Mouse (Mus musculus): Measurements from ENCODE around the gene L3mbtl4.

L3mbtl4 gene

DNA sequence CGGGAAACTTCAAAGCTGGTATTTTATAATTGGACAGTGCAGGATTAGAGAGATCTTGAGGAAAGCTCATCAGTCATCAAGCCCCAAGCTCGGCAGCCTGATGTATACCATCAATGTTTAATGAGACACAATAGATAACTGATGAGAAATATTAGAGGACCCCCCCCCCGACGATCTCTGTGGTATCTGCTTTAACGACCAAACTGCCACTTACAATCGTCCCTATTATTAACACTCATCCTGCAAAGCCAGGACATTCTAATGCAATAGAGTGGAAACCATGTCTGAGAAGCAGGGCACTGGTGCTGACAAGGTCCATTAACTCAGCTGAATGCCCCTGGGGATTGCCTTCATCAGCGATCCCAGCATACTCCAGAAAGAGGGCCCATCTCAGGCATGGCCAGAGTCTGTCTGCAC, 398.5 kb downstream of the L3mbtl4 start:
- DNase-seq: no peak

DNA sequence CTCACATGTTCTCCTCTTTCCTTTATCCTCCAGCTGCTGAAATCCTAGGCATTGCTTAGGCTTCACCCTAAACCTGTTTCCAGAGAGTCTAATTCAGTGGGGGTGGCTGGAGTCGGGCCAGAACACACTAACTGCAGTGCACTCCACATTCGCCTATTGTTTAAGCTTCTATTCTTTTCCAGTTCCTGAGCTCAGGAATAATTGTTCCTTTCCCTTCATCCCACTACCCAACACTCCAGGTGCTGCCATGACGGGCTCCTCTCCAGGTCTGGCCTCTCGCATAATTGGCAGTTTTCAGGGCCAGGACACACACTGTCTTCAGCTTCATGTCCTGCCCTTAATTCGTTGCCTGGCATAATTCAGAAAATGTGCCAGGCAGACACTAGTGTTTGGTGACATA, 437.1 kb downstream of the L3mbtl4 start:
- DNase-seq: no peak

DNA sequence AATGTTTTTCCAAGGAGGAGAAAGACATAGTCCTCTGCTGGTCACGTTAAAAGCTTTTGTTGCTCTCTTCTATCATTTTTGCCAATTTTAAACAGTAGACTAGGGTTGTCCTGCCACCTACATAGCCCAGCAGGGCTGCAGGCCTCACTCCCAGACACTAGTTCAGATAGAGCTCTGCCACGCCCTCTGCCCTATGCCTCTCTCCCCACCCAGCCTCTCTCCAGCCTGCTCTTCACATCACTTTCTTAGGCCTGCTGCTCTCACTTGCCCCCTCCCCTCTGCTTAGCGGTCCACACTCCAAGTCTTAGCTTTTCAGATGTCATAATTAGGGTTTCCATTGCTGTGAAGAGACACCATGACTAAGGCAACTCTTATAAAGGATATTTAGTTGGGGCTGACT, 437.8 kb downstream of the L3mbtl4 start:
- no peak for DNase-seq

DNA sequence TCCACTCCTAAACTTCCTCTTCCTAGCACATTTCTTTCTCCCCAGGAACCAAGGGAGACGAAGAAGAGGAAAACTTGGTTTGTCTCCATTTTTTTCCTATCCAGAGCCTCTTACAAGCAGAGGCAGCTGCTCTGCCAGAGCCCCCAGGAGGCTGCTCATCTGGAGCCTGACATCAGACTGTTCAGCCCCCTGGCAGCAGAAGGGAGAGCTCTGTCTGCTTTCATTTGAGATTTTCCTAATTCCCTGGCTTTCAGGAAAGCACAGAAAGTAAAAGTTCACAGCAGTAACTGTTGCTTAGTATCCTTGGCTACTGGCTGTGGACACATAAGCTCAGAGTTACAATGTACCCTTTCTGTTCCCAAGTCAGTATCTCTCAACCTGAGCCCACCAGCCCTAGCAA, 474.7 kb downstream of the L3mbtl4 start:
- DNase-seq: no peak

DNA sequence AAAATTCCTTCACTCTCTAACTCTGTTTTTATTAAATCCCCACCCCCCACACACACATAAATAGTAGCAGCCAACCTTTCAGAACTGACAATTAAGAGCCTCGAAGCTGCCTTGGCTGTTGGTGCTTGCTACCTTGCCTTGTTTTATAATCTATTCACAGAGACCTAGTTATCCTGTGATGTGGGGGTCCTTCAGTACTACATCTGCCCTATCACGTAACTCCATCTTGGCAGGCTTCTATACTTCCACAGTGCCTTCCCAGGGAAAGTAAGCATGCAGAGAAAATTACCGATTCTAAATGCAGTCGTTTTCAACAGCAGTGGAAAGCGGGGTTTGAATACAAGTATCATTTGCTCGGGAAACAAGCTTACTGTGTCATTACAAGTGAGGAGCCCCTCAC, 476.9 kb downstream of the L3mbtl4 start:
- no peak for DNase-seq

DNA sequence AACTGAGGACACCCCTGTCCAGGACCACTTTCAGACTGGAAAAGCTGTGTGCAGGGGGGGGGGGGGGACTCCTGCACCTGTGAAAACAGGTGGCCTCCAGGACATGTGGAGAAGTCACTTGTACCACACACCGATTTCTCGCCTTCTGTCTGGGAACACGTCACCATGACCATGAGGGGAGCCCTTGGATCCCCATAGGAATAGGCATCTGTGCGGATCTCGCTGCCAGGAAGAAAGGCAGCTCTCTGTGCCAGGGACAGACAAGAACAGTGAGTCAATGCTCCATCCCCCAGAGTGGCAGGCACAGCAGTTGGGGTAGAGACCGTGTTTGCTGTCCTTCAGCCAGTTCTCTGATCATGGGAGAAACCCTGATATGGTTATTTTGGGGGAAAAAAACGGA, 479.5 kb downstream of the L3mbtl4 start:
- peak; percentile 56 for DNase-seq

DNA sequence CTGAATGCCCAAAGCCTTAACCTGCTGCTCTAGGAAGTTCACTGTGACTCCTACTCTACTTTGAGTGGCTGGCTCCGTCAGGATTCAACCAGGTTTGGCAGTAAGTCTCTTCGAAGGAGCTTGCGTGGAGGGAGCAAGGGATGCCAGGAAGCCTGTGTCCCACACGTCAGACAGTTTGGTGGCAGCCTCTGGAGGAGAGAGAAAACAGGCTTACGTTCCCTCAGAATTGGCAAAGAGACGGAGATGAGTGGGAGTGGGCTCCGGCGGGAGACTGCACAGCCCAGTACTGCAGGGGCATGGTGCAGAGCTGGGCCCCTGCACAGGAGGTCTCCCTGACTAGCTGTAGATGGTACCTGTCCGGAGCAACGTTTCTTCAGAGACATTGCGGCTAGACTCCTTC, 481.2 kb downstream of the L3mbtl4 start:
- DNase-seq: no peak

DNA sequence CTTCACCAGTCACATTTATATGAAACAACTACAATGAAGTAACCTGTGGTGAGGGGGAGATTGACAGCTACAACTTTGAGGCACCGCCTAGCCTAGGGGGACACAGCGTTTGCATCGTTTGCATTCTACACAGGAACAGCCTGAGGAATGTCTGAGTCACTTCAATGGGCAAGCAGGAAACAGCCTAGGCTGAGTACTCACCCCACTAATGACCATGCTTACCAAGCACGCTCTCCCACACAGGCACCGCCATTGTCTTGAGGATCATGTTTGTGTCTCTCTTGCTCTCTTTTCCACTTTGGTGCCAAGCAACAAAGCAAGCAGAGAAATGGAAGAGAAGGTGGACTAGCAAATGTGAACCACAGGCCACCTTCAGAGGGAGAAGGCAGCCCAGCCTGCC, 484.8 kb downstream of the L3mbtl4 start:
- no peak for DNase-seq

DNA sequence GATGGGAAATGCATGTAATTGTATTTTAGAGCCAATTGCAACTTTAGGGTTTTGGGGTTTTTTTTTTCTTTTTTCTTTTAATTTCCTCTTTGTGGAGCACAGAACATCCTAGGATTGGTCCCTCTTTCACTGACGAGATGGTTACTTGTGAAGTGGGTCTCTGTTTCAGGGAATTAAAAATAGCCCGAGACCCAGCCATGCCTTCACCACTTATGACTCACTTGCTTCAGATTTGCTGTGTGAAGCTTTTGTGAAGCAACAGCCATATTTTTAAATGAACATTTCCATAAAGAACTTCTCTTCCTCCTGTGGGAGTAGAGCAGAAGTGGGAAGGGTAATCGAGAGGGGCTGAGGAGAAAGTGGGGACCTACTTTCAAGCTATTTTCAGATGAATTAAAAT, 485.3 kb downstream of the L3mbtl4 start:
- DNase-seq: no peak

DNA sequence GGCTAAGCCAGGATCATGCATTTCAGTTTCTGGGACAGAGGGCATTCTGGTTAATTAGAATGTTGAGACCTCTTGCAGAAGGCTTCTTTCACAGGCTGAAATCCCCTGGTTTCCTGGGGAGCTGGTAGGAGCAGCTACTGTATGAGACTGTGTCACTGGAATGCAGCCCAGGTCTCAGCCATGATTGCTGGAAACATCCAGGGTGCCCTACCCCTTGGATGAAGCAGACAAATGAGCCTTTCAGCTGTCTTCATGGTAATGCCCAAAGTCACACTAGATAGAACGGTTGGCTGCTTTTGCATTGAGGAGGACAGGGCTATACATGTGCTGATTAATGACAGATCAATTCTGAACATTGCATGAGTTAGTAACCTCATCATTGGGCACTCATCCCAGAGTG, 486.4 kb downstream of the L3mbtl4 start:
- no peak for DNase-seq

DNA sequence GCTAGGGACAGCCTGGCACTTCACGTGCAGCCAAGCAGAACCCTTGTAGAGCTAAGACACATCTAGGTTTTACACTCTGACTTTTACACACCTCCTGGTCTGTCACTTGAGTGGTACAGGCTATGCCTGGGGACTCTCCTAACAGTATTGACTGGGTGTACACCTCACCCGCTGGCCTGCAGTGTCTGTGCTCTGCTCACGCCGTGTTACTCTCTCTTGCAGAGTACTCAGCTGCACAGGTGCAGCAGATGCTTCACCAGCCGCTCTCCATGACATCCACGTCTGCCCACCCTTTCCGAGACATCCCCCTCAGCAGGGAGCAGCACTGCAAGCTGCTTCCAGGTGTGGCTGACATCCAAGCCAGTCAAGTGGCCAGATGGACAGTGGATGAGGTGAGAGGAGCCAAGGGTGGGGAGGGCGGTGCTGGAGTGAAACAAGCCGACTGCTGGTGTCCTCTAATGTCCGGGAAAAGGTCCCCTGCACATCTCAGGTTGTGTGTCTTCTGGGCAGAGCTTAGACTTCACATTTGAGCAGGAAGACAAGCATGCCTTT, 490.8 kb downstream of the L3mbtl4 start:
- DNase-seq: peak; percentile 47

DNA sequence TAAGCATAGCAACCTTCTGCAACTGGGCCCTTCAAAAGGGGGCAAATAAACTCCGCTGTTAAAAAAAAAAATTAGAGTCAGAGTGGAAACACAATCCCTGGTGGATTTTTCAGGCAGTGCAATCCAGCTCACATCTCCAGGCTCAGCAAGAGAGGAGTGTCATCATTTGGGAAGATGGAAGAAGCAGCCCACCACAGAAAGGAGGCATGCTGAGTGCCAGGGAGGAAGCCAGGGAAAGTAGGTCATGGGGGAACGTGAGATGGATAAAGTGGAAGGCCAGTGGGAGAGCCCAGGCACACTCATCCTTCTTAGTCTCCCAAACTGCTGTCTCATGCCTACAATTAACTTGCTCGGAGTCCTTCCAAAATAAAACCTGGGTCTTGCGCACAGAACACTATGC, 496.0 kb downstream of the L3mbtl4 start:
- peak; percentile 34 for DNase-seq

DNA sequence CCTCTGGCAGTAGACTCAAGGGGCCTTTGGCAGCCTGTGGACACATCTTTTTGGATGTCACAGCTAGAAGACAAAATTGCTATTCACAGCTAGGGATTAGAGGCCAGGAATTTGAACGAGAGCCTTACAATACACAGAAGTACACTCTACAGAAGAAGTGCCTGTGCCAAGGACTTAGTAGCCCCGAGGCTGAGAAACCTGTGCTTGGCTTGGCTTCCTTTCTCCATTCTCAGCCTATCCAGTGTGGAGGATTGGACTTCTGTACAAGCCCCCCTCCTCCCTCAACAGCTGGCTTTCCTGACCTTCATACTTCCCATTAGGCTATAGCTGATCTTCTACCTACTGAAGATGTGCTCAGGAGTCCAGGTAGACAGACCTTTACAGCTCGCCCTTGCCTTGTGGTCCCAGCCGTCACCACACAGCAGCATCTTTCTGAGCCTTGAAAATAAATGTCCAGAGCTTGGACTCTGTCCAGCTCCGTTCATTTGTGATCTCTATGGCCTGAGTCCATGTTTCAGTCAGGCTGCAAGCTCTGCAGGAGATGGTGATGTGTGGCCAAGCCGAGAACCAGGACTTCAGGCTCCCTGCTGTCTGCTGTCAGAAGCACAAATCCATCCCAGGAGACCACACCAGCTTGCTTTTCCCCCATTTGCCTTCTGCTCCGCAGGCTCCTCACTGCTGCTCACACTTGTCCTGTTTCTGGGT, 497.6 kb downstream of the L3mbtl4 start:
- DNase-seq: peak; percentile 30

DNA sequence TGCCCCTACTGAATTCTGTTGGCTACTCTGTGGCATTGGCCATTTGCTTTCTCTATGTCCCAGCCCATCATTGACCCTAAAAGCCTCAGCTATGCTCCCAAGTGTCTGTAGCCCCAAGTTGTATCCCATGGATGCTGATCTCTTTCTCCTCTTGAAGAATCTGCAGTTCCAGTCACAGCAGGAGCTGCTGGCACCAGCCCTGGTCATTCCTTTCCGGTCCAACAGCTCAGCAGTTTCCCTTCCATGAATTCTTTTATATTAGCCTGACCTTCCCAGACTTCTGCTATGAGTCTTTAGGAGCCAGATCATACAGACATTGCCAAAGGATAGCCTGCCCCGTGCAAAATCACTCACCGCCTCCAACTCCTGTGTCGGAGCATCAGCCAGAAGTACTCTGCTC, 520.1 kb downstream of the L3mbtl4 start:
- no peak for DNase-seq

DNA sequence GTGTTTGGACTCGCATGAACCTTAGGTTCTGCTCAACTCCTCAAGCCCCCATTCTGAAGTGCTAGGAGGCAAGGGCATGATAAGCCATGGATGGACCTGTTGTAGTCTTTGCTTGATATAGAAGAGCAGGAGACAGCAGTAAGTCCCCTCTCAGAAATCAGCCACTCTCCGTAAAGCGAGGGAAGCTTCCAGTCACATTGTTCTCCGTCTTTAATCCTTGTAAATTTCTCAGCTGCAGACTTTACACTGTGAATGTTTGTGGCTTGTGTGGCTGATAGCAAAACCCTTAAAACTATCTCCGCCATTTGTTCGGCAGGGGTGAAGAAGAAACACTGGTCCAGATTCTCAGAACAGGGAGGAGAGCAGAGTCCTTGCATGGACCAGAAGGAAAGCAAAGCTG, 552.7 kb downstream of the L3mbtl4 start, which contains the start of gene Tmem200c:
TSS of gene Tmem200c (plus strand) at position 301 of the 400 bp plus-strand sequence.
- no peak for DNase-seq

All from cerebellum, adult 11-12 months (tissue).